Mouse (Mus musculus) adrenal gland, postnatal 25 days (tissue): ENCODE measurements around the gene Slc3a1. TPM values are rescaled to one million over a fixed set of nuclear protein-coding genes. Genes with fewer than 3 reads are reported as not detected.

Experiments
- DNase-seq: peaks from one replicate; pipeline ENCODE4 v3.0.0; 2021; ENCODE audit warnings: mixed read lengths
- total RNA-seq: library from RNA; stranded (reverse); gene quantifications from 2 replicates; pipeline ENCODE4 v1.2.3, GENCODE M21; 2021

Slc3a1 gene
- total RNA-seq, 1 experiment from 2014 or later, result 0.79 TPM

DNA sequence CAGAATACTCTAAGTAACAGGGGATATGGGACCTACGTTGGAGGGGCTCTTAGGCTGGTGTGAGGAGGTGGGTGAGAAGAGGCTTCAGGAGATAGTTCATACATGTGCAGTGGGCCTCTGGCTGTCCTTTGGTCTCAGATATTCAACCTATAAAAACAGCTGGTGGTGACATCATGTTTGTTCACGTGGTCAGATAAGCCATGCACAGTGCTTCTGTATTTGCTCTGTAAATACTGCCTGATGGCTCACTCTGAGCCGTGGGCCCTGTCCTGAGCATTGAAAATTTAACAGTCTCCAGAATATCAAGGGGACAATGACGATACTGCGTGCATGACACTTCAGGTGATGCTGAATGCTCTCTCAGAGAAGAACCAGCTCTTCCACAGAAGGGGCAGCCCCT is 9.7 kb downstream of the Slc3a1 start:
- DNase-seq, result no peak

DNA sequence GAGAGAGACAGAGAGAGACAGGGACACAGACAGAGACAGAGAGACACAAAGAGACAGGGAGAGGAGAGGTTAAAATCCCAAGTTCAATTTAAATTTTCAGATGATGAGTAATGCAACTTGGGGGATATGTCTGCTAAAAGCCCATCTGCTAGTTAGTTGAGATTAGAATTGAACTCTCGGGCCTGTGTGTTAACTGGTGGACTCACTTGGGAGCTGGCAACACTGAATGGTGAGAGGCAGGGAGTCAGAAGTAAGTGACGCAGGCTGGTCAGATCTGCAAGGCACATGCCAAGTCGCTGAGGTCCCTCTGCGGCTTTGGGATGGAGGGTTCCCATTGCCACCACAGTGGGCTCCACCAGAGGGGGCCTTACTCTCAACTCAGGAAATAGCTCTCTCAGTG is 10.1 kb downstream of the Slc3a1 start:
- DNase-seq, result no peak

DNA sequence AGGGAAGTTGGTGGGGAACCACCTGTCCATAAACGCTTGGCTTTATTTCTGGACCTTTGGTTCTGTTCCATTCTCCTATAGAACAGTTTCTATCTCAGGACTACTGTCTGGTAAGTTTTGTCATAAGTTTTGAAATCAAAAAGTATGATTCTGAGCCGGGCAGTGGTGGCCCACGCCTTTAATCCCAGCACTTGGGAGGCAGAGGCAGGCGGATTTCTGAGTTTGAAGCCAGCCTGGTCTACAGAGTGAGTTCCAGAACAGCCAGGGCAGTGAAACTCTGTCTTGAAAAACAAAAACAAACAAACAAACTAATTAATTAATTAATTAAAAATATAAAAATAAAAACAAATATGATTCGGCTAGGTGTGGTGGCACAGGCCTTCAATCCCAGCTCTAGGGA is 10.6 kb downstream of the Slc3a1 start:
- no peak for DNase-seq

DNA sequence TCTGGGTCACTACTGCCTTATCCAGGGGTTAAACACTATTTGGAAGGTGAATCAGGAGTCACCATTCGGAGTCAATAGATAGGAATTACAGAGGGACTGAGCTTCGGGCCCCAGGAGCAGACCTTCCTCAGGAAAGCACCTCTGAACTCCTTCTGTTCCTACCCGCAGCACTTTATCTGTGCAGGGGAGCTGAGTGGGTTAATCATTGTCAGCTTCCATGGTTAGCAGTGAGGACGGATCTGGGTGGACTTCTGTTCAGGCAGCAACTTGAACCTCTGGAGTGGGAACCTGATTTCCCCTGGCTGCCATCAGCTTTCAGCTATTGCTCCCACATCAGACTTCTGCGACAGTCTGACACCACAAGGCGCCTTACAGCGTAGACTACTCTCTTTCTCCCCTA is 12.7 kb downstream of the Slc3a1 start:
- no peak for DNase-seq

DNA sequence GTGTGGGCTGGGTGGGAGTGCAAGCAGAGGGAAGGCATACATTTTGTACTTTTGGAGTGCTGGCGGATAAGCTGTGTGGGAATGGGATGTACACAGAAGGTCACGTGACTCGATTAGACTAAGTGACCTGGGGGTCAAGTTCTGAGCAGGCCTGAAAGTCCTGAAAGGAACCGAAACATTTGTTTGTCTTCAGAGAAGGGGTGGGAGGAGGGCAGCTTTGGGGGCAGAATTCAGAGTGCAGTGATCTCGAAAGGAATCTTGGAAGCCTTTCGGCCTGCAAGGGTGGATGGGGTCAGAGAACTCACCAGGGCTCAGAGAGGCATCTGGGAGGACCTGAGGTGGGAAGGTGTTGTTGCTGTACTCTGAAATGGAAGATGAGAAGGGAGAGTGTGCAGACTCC is 14.2 kb downstream of the Slc3a1 start:
- DNase-seq, result no peak

DNA sequence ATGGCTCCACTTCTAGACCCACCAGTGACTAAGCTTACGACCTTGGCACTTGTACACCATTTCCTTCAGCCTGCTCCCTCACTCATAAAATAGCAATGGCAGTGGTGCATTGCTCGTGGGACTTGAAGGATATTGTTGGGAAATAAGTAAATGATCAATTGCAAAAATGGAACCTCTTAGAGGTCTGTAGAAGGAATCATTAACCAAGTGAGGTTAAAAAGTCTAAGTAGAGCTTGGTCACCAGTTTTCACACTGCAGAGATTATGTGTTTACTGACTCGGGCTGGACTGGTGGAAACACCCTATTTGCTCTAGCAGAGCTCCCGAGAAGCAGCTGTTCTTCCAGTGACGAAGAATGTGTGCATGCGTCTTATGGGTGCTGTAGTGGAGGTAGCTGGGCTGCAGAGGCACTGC is 15.2 kb downstream of the Slc3a1 start:
- no peak for DNase-seq

DNA sequence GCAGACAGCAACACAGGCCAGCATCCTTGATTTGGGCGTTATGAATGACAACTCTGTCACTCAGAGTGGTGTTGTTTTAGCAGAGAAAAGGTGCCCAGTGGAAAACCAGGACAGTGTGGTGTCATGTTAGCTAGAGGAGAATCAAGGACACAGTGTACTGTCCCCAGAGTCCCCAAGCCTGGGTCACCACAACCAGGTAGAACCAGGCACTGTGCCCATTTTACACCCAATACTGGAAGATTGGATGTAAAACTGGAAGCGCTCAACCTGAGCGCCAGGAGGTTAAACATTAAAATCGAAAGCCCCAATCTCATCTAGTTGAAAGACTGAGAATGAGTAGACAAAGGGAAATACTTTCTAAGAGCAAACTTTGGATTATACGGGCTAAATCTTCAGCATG is 16.3 kb downstream of the Slc3a1 start:
- no peak for DNase-seq

DNA sequence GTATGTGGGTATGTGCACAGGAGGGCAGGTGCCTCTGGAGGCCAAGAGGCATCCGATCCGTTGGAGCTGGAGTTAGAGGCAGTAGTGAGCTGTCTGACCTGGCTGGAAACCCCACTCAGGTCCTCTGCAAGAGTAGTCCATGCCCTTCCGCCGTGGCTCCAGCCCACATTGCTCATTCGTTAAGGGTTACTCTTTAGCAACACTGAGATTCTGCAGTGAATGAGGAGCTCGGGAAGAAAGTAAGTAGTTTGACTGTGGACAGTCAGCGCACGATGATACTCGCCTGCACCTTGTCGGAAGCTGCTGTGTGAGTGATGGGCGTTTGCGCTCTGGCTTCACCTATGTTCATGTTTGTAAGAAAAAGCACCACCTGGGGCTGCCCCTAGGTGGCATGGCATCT is 17.0 kb downstream of the Slc3a1 start:
- no peak for DNase-seq

DNA sequence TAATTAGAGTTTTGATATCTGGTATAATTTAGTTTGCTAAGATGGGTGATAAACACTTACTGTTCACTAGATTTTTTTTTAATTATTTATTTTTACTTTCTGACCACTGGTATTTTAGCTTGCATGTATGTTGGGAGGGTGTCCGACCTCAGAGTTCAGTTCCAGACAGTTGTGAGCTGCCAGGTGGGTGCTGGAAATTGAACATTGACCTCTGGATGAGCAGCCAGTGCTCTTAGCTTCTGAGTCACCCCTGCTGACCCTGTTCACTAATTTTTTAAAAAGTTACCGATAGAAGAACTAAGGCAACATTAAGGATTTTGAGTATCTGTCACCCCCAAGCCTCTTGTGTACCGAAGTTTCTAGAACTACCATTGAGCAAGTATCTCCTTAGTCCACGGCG is 20.2 kb downstream of the Slc3a1 start:
- DNase-seq, result no peak

DNA sequence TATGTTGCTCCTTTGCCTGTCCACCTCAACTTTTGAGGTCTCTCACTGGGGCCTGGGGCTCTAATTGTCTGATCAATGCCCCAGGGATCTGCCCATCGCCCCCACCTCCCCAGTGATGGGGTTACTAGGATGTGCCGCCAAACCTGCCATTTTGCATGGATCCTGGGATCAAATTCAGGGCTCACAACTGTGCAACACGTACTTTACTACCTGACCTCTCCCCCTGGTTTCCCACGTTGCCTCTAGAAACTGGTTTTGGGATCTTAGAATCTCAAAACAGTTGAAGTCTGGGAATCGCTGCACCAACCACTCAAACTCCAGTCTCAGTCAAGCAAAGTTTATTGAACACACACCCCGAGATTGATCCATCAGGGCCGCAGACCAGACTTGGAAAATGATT is 30.1 kb downstream of the Slc3a1 start:
- DNase-seq, result no peak

DNA sequence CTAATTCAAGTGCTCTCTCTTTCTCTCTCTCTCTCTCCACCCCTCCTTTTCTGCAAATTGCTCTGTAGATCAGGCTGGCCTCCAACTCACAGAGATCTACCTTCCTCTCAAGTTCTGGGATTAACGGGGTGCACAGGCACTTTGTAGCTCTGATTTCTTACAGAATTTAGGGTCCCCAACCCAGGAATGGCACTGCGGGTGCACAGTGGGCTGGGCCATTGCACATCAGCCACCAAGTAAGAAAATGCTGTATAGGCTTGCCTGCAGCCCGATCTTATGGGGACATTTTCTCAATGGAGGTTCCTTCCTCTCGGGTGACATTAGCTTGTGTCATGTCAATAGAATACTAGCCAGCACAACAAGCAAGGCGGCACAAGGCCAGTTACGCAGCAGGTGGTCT is 31.0 kb downstream of the Slc3a1 start:
- DNase-seq, result no peak

DNA sequence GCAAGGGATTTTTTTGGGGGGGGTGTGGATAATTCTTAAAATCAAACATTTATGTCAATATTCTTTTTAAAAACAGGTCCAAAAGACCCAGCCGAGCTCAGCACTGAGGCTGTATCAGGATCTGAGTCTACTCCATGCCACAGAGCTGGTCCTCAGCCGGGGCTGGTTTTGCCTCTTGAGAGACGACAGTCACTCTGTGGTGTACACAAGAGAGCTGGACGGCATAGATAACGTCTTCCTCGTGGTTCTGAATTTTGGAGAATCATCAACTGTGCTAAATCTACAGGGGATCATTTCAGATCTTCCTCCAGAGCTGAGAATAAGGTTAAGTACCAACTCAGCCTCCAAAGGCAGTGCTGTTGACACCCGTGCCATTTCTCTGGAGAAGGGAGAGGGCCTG is 35.4 kb downstream of the Slc3a1 start:
- DNase-seq, result no peak

DNA sequence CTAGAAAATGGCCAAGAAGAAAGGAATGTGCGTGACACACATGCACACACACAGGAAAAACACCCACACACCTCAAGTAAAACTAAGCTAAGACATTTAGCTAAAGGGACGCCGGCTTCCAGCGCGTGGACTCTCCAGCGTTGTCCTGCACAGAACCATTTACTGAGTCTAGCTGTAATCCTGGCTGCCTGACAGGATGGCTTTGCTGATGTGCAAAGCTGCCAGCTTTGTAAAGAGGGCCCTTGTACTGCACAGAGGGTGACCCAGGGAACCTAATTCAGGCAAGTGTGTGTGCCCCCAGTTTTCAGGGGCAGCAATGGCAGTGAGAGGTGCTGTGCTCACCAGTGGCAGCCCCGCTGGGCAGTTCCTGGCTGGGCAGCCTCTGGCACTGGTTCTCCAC is 39.2 kb downstream of the Slc3a1 start:
- no peak for DNase-seq

DNA sequence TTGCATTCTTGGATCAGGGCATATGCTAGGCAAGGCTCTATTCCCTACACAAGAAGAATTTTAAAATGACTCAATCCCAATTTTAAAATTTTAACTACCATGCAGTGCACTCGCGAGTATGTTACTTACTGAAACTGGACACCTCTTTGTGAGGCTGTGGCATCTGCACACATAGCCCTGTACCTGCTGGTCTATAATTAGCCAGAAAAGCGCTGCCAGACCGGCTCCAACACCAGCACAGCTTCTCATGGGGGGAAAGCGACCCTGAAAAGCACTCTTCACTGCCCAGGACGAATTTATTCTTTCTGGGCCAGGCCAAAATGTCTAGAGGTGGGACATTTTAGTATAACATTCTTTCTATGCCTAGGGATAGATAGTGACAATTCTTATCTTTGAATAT is 42.5 kb downstream of the Slc3a1 start:
- no peak for DNase-seq

DNA sequence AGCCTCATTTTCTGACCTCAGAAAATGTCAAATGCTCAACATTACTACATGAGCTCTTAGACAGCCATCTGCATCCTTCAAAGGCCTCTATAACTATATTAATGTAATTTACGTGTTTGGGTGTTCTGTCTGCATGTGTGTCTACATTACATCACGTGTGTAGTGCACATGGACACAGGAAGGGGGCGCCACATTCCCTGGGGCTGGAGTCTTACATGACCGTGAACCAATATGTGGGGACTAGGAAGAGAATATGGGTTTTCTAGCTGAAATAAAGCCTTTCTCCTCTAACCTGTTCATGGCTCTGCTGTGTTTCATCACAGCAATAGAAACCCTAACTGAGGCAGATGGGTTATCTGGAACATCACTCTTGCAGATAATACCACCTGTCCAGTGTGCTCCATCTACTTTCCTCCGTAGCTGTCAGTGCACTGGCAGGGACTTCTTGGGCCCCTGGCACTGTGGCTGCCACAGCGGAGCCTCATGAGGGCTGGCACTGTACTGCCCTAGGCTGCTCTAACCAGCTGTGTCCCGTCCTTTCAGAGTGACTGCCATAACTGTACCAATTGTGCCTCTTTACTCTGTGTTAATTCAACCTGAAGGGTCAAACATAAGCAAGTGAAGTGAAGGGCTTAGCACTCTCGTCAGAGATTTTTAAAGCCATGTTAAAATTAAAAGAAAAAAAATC is 43.1 kb downstream of the Slc3a1 start:
- no peak for DNase-seq

DNA sequence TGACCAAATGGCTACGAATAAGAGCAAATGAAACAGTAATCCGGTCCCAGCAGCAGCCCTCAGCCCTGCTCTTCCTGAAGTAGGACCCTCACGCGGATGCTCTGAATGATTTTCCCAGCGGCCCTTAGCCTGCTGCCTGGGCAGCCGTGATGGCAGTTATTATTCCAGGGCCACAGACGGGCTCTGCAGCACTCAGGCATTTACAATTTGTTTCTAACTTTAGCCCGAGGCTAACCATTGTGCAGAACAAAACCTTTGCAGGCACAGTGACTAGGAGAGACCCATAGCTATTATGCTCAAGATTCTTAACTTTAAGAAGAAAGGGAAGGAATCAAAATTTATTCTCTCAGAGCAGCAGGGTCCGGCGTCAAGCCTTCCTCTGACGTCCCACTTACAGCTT is 44.2 kb downstream of the Slc3a1 start:
- DNase-seq, result no peak

DNA sequence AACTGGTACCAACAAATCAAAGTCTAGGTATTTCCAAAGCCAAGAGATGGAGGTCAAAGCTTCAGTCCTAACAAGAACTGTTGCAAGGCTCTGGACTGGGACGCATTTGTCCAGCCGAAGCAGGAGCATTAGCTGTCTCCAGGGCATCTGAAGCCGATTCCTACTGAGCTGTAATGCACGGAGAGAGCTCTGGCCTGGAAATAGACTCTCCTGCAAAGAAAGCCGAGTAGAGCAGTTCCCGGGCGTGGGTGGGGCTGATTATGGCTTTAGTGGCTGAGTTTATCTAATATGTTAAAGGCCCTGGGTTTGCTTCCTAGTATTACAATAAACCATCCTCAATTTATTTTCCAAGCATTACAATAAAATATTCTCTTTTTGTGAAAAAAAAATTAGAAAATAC is 45.0 kb downstream of the Slc3a1 start:
- DNase-seq, result no peak

DNA sequence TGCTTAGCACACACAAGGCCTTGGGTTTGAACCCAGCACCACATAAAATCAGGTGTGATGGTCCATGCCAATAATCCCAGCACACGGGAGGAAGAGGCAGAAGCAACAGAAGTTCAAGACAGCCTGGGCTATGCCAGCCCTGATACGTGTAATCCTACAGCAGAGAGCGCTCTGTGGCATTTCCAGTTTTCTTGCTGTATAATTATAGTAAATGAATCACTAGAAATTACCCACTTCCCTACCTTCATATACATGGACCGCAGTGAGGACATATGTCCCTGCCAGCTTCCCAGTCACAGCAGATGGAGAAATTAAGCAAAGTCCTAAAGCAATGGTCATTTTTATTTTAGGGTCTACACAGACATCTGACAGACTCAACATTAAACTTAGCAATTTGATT is 45.9 kb downstream of the Slc3a1 start:
- DNase-seq, result no peak

DNA sequence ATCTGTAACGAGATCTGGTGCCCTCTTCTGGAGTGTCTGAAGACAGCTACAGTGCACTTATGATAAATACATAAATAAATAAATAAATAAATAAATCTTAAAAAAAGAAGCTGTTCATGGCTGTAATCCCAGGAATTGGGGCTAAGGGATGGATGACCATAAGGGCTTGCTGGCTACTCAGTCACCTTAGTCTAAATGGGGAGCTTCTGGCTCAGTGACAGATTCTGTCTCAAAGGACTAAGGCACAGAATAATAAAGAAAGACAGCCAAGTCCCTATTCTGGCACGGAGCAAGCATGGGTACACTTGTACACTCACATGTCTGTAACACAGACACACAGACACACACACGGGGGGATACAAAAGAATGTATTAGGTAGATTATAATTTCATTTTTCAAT is 51.1 kb downstream of the Slc3a1 start:
- DNase-seq, result no peak

DNA sequence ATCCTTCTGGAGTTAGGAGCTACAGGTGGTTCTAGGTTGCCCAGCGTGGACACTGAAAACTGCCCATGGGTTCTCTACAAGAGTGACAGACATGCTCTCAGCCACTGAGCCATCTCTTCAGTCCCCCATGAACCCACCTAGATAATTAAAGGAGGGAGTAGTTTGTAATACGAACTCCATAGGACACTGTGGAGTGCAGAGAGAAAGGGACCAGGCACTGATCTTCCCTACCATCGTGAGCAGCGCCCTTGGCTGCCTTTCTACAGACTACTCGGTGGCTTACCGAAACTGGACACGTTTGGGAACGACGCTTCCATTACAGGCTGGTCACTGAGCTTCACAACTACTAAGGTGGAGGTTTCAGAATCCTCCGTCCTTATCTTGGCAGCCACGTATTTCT is 52.6 kb downstream of the Slc3a1 start:
- no peak for DNase-seq

DNA sequence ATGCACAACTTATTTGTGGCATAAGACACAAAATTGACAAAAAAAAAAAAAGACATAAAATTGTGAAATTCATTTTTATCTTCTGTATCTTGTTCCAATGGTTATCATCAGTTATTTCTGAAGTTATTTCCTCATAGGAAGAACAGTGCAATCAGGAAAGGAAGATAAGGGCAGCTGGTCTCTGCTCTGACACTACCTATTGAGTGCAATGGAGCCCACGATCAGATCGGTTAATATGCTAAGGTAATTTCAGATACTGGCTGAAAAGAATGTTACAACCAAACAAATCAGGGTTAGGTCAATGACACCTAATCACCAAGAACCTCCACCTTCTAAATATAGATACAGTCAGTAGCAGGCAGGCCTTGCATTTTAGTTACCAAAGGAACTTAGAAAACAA is 57.2 kb downstream of the Slc3a1 start:
- DNase-seq, result no peak

DNA sequence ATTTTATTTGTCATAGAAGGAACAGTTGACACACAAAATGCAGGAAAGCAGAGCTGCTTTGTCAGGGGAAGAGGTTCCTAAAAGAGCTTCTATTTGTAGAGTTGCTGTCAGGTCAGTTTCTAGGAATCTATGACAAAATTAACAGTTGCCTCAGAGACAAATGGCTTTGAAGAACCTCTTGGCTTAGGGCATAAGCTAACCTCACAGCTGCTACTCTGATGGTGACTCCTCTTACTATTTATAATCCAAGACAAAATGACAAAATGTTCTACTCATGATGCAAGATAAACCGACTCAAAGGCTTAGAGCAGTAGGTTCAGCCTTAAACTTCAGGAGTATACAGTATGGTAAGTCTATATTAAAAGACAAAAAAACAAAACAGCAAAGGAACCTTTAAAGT is 58.3 kb downstream of the Slc3a1 start:
- no peak for DNase-seq

DNA sequence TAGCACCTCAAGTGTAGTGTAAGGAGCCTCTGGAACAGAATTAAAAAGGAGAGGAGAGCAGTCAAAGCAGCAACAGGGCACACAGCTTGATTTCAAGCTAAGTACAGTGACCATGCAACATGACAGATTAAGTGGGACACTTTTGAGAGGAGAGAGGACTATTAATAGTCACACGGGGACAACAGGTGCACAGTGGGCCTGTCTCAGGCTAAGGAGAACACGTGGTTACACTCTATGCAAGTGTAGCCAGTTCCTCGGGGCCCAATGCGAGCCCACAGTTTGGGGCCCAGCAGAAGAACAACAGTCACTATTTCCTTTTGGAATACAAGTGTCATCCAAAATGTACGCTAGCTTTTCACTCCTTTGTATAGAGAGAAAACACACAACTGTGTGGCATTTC is 59.4 kb downstream of the Slc3a1 start:
- no peak for DNase-seq

DNA sequence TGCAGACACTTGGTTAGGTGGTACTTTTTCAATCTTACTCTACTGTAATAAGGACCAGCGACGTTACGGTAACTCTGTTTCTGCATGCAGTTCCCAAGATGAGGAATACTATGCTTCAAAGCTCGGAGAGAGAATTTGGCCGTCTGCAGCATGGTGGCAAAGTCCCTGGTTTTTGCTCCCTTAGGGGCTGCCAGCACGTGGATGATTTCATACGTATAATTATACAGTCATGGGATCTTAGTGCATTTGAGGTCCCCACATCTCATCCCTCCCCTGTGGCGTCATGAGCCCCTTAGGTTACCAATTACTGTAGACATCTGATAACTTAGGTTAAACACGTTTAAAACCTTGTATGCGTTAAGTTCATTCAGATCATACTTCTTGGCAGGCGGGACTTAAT is 60.2 kb downstream of the Slc3a1 start:
- no peak for DNase-seq

DNA sequence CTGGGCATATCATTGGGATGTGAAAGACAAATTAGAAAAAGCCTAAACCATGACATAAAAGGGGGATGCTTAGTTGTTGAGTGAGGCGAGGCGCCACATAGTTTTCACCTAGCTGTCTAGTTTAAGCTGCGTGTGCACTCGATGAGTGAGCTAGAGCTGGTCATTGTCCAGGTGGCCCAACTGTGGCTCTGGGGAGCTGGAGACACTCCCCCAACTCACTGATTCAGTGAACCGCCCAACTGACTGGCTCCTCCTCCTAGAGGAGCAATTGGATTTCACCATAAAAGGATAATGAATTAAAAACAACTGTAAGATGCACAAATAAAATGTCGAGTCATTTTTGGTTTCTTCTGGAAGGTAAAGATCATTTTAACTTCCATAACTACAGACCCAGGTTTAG is 60.8 kb downstream of the Slc3a1 start:
- DNase-seq, result no peak
